Mouse (Mus musculus) G1E (cell line): ENCODE results near the gene Polr3gl.
A peak's percentile ranks its signal among the peaks of the same experiment; 100 is the strongest.

Experiments used
- CTCF ChIP-seq: IDR thresholded peaks from 2 replicates; pipeline ENCODE4 v1.5.1; 2012; ENCODE audit warnings: low read depth, low read length, inconsistent platforms, mixed read lengths
- GATA1 ChIP-seq: IDR thresholded peaks from 2 replicates; pipeline ENCODE4 v1.6.1; 2012; ENCODE audit warnings: borderline replicate concordance, low read length, inconsistent platforms, mixed read lengths
- GATA2 ChIP-seq: IDR thresholded peaks from 2 replicates; pipeline ENCODE4 v1.6.1; 2012; ENCODE audit warnings: low read depth, low read length, inconsistent platforms, borderline replicate concordance
- POLR2AphosphoS5 ChIP-seq: IDR thresholded peaks from 2 replicates; pipeline ENCODE4 v1.6.1; 2012; ENCODE audit warnings: low read depth, low read length, inconsistent platforms; ENCODE audit not compliant: insufficient replicate concordance
- TAL1 ChIP-seq: conservative IDR thresholded peaks from 2 replicates; pipeline ENCODE4 v1.6.1; 2012; ENCODE audit warnings: low read depth, low read length, inconsistent platforms, mixed read lengths

DNA sequence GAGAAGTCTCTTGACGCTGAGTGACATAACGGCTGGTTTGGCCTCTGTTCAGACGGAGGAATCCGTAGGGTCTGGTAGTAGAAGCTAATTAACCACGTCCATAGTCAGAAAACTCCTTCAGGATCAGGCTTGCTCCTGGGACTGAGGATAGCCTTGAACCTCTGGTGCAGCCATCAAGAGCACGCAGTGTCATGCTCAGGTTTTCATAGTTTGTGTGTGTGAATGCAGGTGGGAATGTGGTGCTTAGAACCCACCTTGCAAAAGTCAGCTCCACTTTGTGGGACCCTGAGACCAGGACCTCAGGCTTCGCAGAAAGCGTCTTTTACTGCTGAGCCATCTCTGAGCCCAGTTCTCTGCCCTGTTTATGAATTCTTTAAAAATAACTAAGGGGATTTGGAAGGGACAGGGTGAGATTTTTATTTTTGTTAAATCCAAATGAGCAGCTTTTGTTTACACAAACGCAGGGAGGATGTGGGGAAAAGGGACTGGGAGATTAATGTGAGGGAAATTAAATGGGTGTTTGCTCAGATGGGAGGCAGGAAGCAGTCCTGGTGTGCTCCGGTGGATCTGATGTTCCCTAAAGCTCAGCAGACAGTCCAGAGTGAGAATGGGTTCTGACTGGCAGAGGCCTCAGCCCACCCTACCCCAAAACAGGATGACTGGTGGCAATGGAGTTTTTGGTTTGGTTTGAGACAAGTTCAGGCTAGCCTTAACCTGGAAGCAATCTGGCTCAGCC is 31.9 kb downstream of the Polr3gl start:
- TF ChIP-seq POLR2AphosphoS5 (peak; percentile 86; the same call in 1 of the 2 replicates), CTCF (no peak), TAL1 (no peak), GATA1 (no peak), GATA2 (no peak)
